Mouse (Mus musculus) intestine, postnatal 0 days (tissue): ENCODE measurements at regions not wholly inside any gene's neighbourhood (a gene's known extent, or its start where the extent isn't known, plus 50 kb on each side); places are given as distances from the start of the nearest gene placed in this dataset. TPM values are rescaled to one million over a fixed set of nuclear protein-coding genes. Genes with fewer than 3 reads are reported as not detected.
"Not testable (repeated sequence)": the region's sequence is repeated elsewhere in the genome, so short reads cannot be mapped to it uniquely, and the experiment has no call there.

Source experiments
- ATAC-seq: fragments of 200-750 bp; cut with Nextera tagmentation; 2 replicates; pipeline ENCODE4 v1.8.0; 2017; ENCODE audit warnings: mild to moderate bottlenecking, moderate TSS enrichment, moderate library complexity
- H3K27ac ChIP-seq: fragments of 300-500 bp; sonication (generic); 2 replicates; pipeline ENCODE4 v1.5.1; 2014; ENCODE audit warnings: mild to moderate bottlenecking, low read depth, low read length, moderate library complexity
- H3K27me3 ChIP-seq: fragments of 300-500 bp; sonication (generic); replicated peaks from 2 replicates; pipeline ENCODE4 v1.6.1; 2014; ENCODE audit warnings: low read length, mixed read lengths; ENCODE audit not compliant: control insufficient read depth, insufficient read depth
- H3K36me3 ChIP-seq: fragments of 300-500 bp; sonication (generic); 2 replicates; pipeline ENCODE4 v1.6.1; 2014; ENCODE audit warnings: mild to moderate bottlenecking, moderate library complexity; ENCODE audit not compliant: control insufficient read depth, insufficient read depth
- H3K4me1 ChIP-seq: fragments of 300-500 bp; sonication (generic); replicated peaks from 2 replicates; pipeline ENCODE4 v1.6.1; 2014; ENCODE audit warnings: antibody characterized with exemption, low read length, mixed read lengths; ENCODE audit not compliant: control insufficient read depth, insufficient read depth
- H3K4me2 ChIP-seq: fragments of 300-500 bp; sonication (generic); replicated peaks from 2 replicates; pipeline ENCODE4 v1.6.1; 2014; ENCODE audit warnings: low read depth, mild to moderate bottlenecking, moderate library complexity
- H3K4me3 ChIP-seq: fragments of 300-500 bp; sonication (generic); 2 replicates; pipeline ENCODE4 v1.5.1; 2014; ENCODE audit warnings: low read depth, low read length
- H3K9ac ChIP-seq: fragments of 300-500 bp; sonication (generic); 2 replicates; pipeline ENCODE4 v1.6.1; 2014; ENCODE audit warnings: mild to moderate bottlenecking, low read depth, low read length
- H3K9me3 ChIP-seq: fragments of 300-500 bp; sonication (generic); 2 replicates; pipeline ENCODE4 v1.6.1; 2016; ENCODE audit warnings: mixed run types; ENCODE audit not compliant: control insufficient read depth
- CTCF ChIP-seq: sonication (generic); IDR thresholded peaks from 2 replicates; pipeline ENCODE4 v1.5.1; 2016; ENCODE audit warnings: low read depth, mild to moderate bottlenecking, control low read depth, antibody characterized with exemption, moderate library complexity
- WGBS: fragments of 180-500 bp; shearing (Covaris S2); extraction: QIAGEN DNeasy Blood & Tissue Kit; methylation state at CpG from one replicate; pipeline ENCODE4 v1.1.7; 2014; 5-methylcytosine and 5-hydroxymethylcytosine counted together
- microRNA-seq: library from miRNA; unstranded; fragments of <30 nt; microRNA quantifications from one replicate; pipeline ENCODE4, GENCODE M21; 2016

- TF ChIP-seq CTCF: no peak
- no peaks in the 10 kb centered on the region for H3K9me3 ChIP-seq
- no peak overlapping the region for H3K27ac ChIP-seq
- no peak overlapping the region for H3K4me2 ChIP-seq
- H3K27me3 ChIP-seq: no peaks in the 10 kb centered on the region
- no peak for ATAC-seq
- H3K9ac ChIP-seq: no peak overlapping the region
- no peaks in the 10 kb centered on the region for H3K36me3 ChIP-seq
- no peak overlapping the region for H3K4me3 ChIP-seq
- no peaks in the 10 kb centered on the region for H3K4me1 ChIP-seq
Measured at GRCm38 (mm10) chr9:25833295-25833694, 351.9 kb downstream of the Eepd1 start.

GRCm38 (mm10) chr9:25849914-25850313, 368.6 kb downstream of the Eepd1 start:
- H3K4me2 ChIP-seq, H3K27ac ChIP-seq, H3K9me3 ChIP-seq, H3K4me3 ChIP-seq, H3K9ac ChIP-seq, H3K4me1 ChIP-seq, H3K36me3 ChIP-seq, ATAC-seq, H3K27me3 ChIP-seq: not testable (repeated sequence)
- WGBS: 89% methylated on average over 2 of the region's 2 CpGs

GRCm38 (mm10) chr9:25850608-25851007, 369.3 kb downstream of the Eepd1 start:
- WGBS: 69% methylated on average over 3 of the region's 3 CpGs

GRCm38 (mm10) chr9:25854545-25854944, 373.2 kb downstream of the Eepd1 start:
- Histone ChIP-seq H3K4me2 (no peak overlapping the region), H3K4me1 (no peaks in the 10 kb centered on the region), H3K27ac (no peak overlapping the region), H3K4me3 (no peak overlapping the region), H3K9ac (no peak overlapping the region), H3K27me3 (no peaks in the 10 kb centered on the region), H3K9me3 (no peaks in the 10 kb centered on the region), H3K36me3 (no peaks in the 10 kb centered on the region)
- no peak for ATAC-seq
- WGBS: 52% methylated on average over 1 of the region's 1 CpGs
- no peak for TF ChIP-seq CTCF

More at GRCm38 (mm10) chr9:25850608-25851007, 369.3 kb downstream of the Eepd1 start:
- H3K27me3 ChIP-seq, H3K27ac ChIP-seq, ATAC-seq, H3K36me3 ChIP-seq, H3K4me3 ChIP-seq, H3K4me1 ChIP-seq, H3K9ac ChIP-seq, H3K9me3 ChIP-seq, H3K4me2 ChIP-seq: not testable (repeated sequence)

- no peak overlapping the region for H3K4me3 ChIP-seq
- H3K9ac ChIP-seq: no peak overlapping the region
- H3K36me3 ChIP-seq: no peaks in the 10 kb centered on the region
- H3K27me3 ChIP-seq: no peaks in the 10 kb centered on the region
- 74% methylated on average over 2 of the region's 2 CpGs for WGBS
- ATAC-seq: no peak
- H3K27ac ChIP-seq: no peak overlapping the region
- no peak for TF ChIP-seq CTCF
- no peaks in the 10 kb centered on the region for H3K9me3 ChIP-seq
- H3K4me1 ChIP-seq: no peaks in the 10 kb centered on the region
- H3K4me2 ChIP-seq: no peak overlapping the region
Measured at GRCm38 (mm10) chr9:25870260-25870659, 388.9 kb downstream of the Eepd1 start.

GRCm38 (mm10) chr9:25896333-25896905, 415.1 kb downstream of the Eepd1 start:
- H3K27me3 ChIP-seq: no peaks in the 10 kb centered on the region
- H3K9me3 ChIP-seq: no peaks in the 10 kb centered on the region
- ATAC-seq: no peak
- H3K9ac ChIP-seq: no peak overlapping the region
- TF ChIP-seq CTCF: no peak
- no peaks in the 10 kb centered on the region for H3K4me1 ChIP-seq
- no peak overlapping the region for H3K4me2 ChIP-seq
- H3K4me3 ChIP-seq: no peak overlapping the region
- H3K27ac ChIP-seq: no peak overlapping the region
- no peaks in the 10 kb centered on the region for H3K36me3 ChIP-seq

Small RNA genes in the stretch of these regions (microRNA-seq; reads per million reads assigned to microRNA genes)
- not detected for gene Gm26190
